Mouse (Mus musculus): ENCODE measurements around the gene Acy3. TPM values are rescaled to one million over a fixed set of nuclear protein-coding genes. Genes with fewer than 3 reads are reported as not detected.
A peak's percentile ranks its signal among the peaks of the same experiment; 100 is the strongest.

Acy3 gene
- polyA plus RNA-seq, 1 experiment from 2014 or later = 1.4 TPM

GRCm38 (mm10) chr19:3996106-3996505, 9.7 kb downstream of the Acy3 start:
- Histone ChIP-seq H3K27me3 (0 out of 2 replicates have a peak, but pooled peaks cover 10% of the 10 kb centered on the region), H3K4me3 (no peak overlapping the region), H3K27ac (no peak overlapping the region), H3K4me2 (no peak overlapping the region), H3K36me3 (ENCODE audit: poor library complexity, severe bottlenecking) (no peaks in the 10 kb centered on the region), H3K9me3 (replicated peaks) (no peaks in the 10 kb centered on the region), H3K9ac (no peak overlapping the region), H3K4me1 (peaks cover 11% of the 10 kb centered on the region)
- WGBS = 72% methylated on average over 7 of the region's 7 CpGs
- no peak for ATAC-seq

- Histone ChIP-seq H3K4me1 (peaks cover 17% of the 10 kb centered on the region), H3K4me2 (no peak overlapping the region), H3K9ac (no peak overlapping the region), H3K27me3 (peaks cover 10% of the 10 kb centered on the region; the same call in 1 of the 2 replicates), H3K27ac (no peak overlapping the region), H3K4me3 (no peak overlapping the region), H3K9me3 (replicated peaks) (no peaks in the 10 kb centered on the region), H3K36me3 (ENCODE audit: poor library complexity, severe bottlenecking) (no peaks in the 10 kb centered on the region)
- no peak for ATAC-seq
- WGBS = 89% methylated on average over 8 of the region's 8 CpGs
Measured at GRCm38 (mm10) chr19:3996747-3997146, 10.4 kb downstream of the Acy3 start.

GRCm38 (mm10) chr19:3997231-3997630, 10.9 kb downstream of the Acy3 start:
- H3K4me3 ChIP-seq = no peak overlapping the region
- 70% methylated on average over 8 of the region's 8 CpGs for WGBS
- no peaks in the 10 kb centered on the region for H3K9me3 ChIP-seq (replicated peaks)
- ATAC-seq = no peak
- H3K4me2 ChIP-seq = no peak overlapping the region
- H3K9ac ChIP-seq = no peak overlapping the region
- H3K36me3 ChIP-seq (ENCODE audit: poor library complexity, severe bottlenecking) = no peaks in the 10 kb centered on the region
- H3K27ac ChIP-seq = no peak overlapping the region
- H3K27me3 ChIP-seq = peaks cover 8% of the 10 kb centered on the region; the same call in 1 of the 2 replicates
- H3K4me1 ChIP-seq = peaks cover 17% of the 10 kb centered on the region

- Histone ChIP-seq H3K36me3 (ENCODE audit: poor library complexity, severe bottlenecking) (no peaks in the 10 kb centered on the region), H3K27me3 (peaks cover 8% of the 10 kb centered on the region; the same call in 1 of the 2 replicates), H3K9me3 (replicated peaks) (no peaks in the 10 kb centered on the region), H3K9ac (no peak overlapping the region), H3K4me3 (no peak overlapping the region), H3K4me2 (no peak overlapping the region), H3K27ac (no peak overlapping the region), H3K4me1 (peaks cover 17% of the 10 kb centered on the region)
- ATAC-seq = no peak
- WGBS = 74% methylated on average over 8 of the region's 8 CpGs
Measured at GRCm38 (mm10) chr19:3998335-3998734, 12.0 kb downstream of the Acy3 start.

- no peaks in the 10 kb centered on the region for H3K9me3 ChIP-seq (replicated peaks)
- peaks cover 8% of the 10 kb centered on the region; the same call in 1 of the 2 replicates for H3K27me3 ChIP-seq
- WGBS = 88% methylated on average over 9 of the region's 9 CpGs
- no peaks in the 10 kb centered on the region for H3K36me3 ChIP-seq (ENCODE audit: poor library complexity, severe bottlenecking)
- H3K4me3 ChIP-seq = peak overlapping the region; percentile 67
- H3K27ac ChIP-seq = peak overlapping the region; percentile 25; the same call in 1 of the 2 replicates
- H3K4me1 ChIP-seq = peaks cover 17% of the 10 kb centered on the region
- peak overlapping the region; percentile 86; the same call in 1 of the 2 replicates for H3K9ac ChIP-seq
- ATAC-seq = no peak
- peak overlapping the region; percentile 83 for H3K4me2 ChIP-seq
Measured at GRCm38 (mm10) chr19:3999121-3999730, 12.9 kb downstream of the Acy3 start.

GRCm38 (mm10) chr19:4000119-4000900, 13.9 kb downstream of the Acy3 start, which contains the start of the genes Nudt8 and Gm49405:
Nudt8 (plus strand) TSS chr19:4000580.
Gm49405 (plus strand) TSS chr19:4000626.
- Histone ChIP-seq H3K27me3 (peaks cover 8% of the 10 kb centered on the region; the same call in 1 of the 2 replicates), H3K4me1 (peaks cover 17% of the 10 kb centered on the region), H3K36me3 (ENCODE audit: poor library complexity, severe bottlenecking) (peaks cover 5% of the 10 kb centered on the region), H3K4me3 (peak within 1 kb of the TSS; percentile 67), H3K9ac (peak within 1 kb of the TSS; percentile 86), H3K4me2 (peak within 1 kb of the TSS; percentile 83), H3K9me3 (replicated peaks) (no peaks in the 10 kb centered on the region), H3K27ac (peak within 1 kb of the TSS; percentile 95)
- peak; percentile 94 for ATAC-seq
- under 1% methylated on average over 64 of the region's 64 CpGs for WGBS

GRCm38 (mm10) chr19:4000949-4001525, 14.7 kb downstream of the Acy3 start:
- Histone ChIP-seq H3K9me3 (replicated peaks) (no peaks in the 10 kb centered on the region), H3K27me3 (peaks cover 8% of the 10 kb centered on the region; the same call in 1 of the 2 replicates), H3K4me2 (peak overlapping the region; percentile 83), H3K4me1 (peaks cover 17% of the 10 kb centered on the region), H3K4me3 (peak overlapping the region; percentile 67), H3K9ac (peak overlapping the region; percentile 86), H3K36me3 (ENCODE audit: poor library complexity, severe bottlenecking) (peaks cover 10% of the 10 kb centered on the region), H3K27ac (peak overlapping the region; percentile 95)
- WGBS = 20% methylated on average over 17 of the region's 17 CpGs
- ATAC-seq = peak; percentile 17

GRCm38 (mm10) chr19:4001752-4002151, 15.4 kb downstream of the Acy3 start:
- 89% methylated on average over 5 of the region's 5 CpGs for WGBS
- H3K4me2 ChIP-seq = peak overlapping the region; percentile 83
- H3K4me3 ChIP-seq = no peak overlapping the region; the same call in 1 of the 2 replicates
- peak overlapping the region; percentile 86 for H3K9ac ChIP-seq
- H3K9me3 ChIP-seq (replicated peaks) = no peaks in the 10 kb centered on the region
- H3K27ac ChIP-seq = no peak overlapping the region
- peaks cover 17% of the 10 kb centered on the region for H3K4me1 ChIP-seq
- H3K36me3 ChIP-seq (ENCODE audit: poor library complexity, severe bottlenecking) = peaks cover 17% of the 10 kb centered on the region
- no peak for ATAC-seq
- H3K27me3 ChIP-seq = peaks cover 8% of the 10 kb centered on the region; the same call in 1 of the 2 replicates

- Histone ChIP-seq H3K4me2 (no peak within 1 kb of the TSS), H3K9ac (no peak within 1 kb of the TSS), H3K36me3 (ENCODE audit: poor library complexity, severe bottlenecking) (peaks cover 31% of the 10 kb centered on the region), H3K4me3 (no peak within 1 kb of the TSS), H3K27ac (no peak within 1 kb of the TSS), H3K27me3 (peaks cover 2% of the 10 kb centered on the region; the same call in 1 of the 2 replicates), H3K9me3 (replicated peaks) (no peaks in the 10 kb centered on the region), H3K4me1 (peaks cover 17% of the 10 kb centered on the region)
- ATAC-seq = no peak
- WGBS = 78% methylated on average over 1 of the region's 1 CpGs
Measured at GRCm38 (mm10) chr19:4003112-4003511, 16.7 kb downstream of the Acy3 start, which contains the start of gene Doc2g. Doc2g (plus strand) TSS chr19:4003313.

- Histone ChIP-seq H3K4me2 (no peak overlapping the region), H3K27me3 (no peaks in the 10 kb centered on the region; the same call in 1 of the 2 replicates), H3K36me3 (ENCODE audit: poor library complexity, severe bottlenecking) (peaks cover 36% of the 10 kb centered on the region), H3K27ac (no peak overlapping the region), H3K4me1 (peaks cover 17% of the 10 kb centered on the region), H3K9ac (no peak overlapping the region), H3K9me3 (replicated peaks) (no peaks in the 10 kb centered on the region), H3K4me3 (no peak overlapping the region)
- no peak for ATAC-seq
- 86% methylated on average over 12 of the region's 12 CpGs for WGBS
Measured at GRCm38 (mm10) chr19:4003641-4004040, 17.3 kb downstream of the Acy3 start.

- 89% methylated on average over 15 of the region's 15 CpGs for WGBS
- no peak for ATAC-seq
- Histone ChIP-seq H3K9ac (no peak overlapping the region), H3K4me3 (no peak overlapping the region), H3K4me2 (no peak overlapping the region), H3K36me3 (ENCODE audit: poor library complexity, severe bottlenecking) (peaks cover 43% of the 10 kb centered on the region), H3K27me3 (no peaks in the 10 kb centered on the region; the same call in 1 of the 2 replicates), H3K27ac (no peak overlapping the region), H3K4me1 (peaks cover 17% of the 10 kb centered on the region), H3K9me3 (replicated peaks) (no peaks in the 10 kb centered on the region)
Measured at GRCm38 (mm10) chr19:4004331-4004730, 18.0 kb downstream of the Acy3 start.

- no peaks in the 10 kb centered on the region for H3K9me3 ChIP-seq (replicated peaks)
- no peak for ATAC-seq
- H3K27me3 ChIP-seq = no peaks in the 10 kb centered on the region; the same call in 1 of the 2 replicates
- H3K4me3 ChIP-seq = no peak overlapping the region
- H3K4me2 ChIP-seq = no peak overlapping the region
- no peak overlapping the region for H3K9ac ChIP-seq
- peaks cover 51% of the 10 kb centered on the region for H3K36me3 ChIP-seq (ENCODE audit: poor library complexity, severe bottlenecking)
- H3K27ac ChIP-seq = no peak overlapping the region
- whole genome bisulfite sequencing = 90% methylated on average over 9 of the region's 9 CpGs
- peaks cover 10% of the 10 kb centered on the region for H3K4me1 ChIP-seq
Measured at GRCm38 (mm10) chr19:4005091-4005490, 18.7 kb downstream of the Acy3 start.

Measured in forebrain, embryonic 13.5 days (tissue).